Comparison of ENCODE assay signal across 14 mouse cellular contexts in genomic region chr4:145260802-145261201, GRCm38 (mm10). TPM values are rescaled to one million over a fixed set of nuclear protein-coding genes. Genes with fewer than 3 reads are reported as not detected.
"Had no signal": no experiment of that assay in that cellular context is flagged by ENCODE, and none has a peak within 500 bp of the region (broad histone marks: within the 10 kb centered on the region; RNA-seq: fewer than 3 reads in every experiment).

No protein-coding gene starts in this region.

- H3K4me3 ChIP-seq: kidney, embryonic 15.5 days; left cerebral cortex, adult 2 months; liver, embryonic 13.5 days; stomach, embryonic 15.5 days had no signal

- H3K27ac ChIP-seq: kidney, embryonic 15.5 days; left cerebral cortex, adult 2 months; liver, embryonic 13.5 days; stomach, embryonic 15.5 days had no signal

- H3K4me1 ChIP-seq: liver, embryonic 13.5 days; stomach, embryonic 15.5 days had no signal

- H3K9ac ChIP-seq: kidney, embryonic 15.5 days; liver, embryonic 13.5 days; stomach, embryonic 15.5 days had no signal

- DNase-seq: kidney, postnatal 10 days; kidney, postnatal 36 days; layer of hippocampus, postnatal 36 days; liver, embryonic 13.5 days; lung, adult 2 months; lung, postnatal 14 days; lung, postnatal 4 days; midbrain, embryonic 14.5 days; thymus, postnatal 25 days had no signal

- H3K36me3 ChIP-seq: kidney, embryonic 15.5 days; liver, embryonic 13.5 days; stomach, embryonic 15.5 days had no signal

- H3K27me3 ChIP-seq: kidney, embryonic 15.5 days; liver, embryonic 13.5 days; stomach, embryonic 15.5 days had no signal

- H3K9me3 ChIP-seq: kidney, embryonic 15.5 days; liver, embryonic 13.5 days; stomach, embryonic 15.5 days had no signal

RNA-seq across cellular contexts. Expression of gene Tnfrsf8, which starts 54.2 kb away (rescaled TPM):
- polyA plus RNA-seq: liver, embryonic 13.5 days; liver, embryonic 16.5 days; neural tube, embryonic 14.5 days had no signal
